Mouse (Mus musculus): ENCODE measurements around the gene Chpf. TPM values are rescaled to one million over a fixed set of nuclear protein-coding genes. Genes with fewer than 3 reads are reported as not detected.

The Chpf gene
- polyA plus RNA-seq, 1 experiment from 2014 or later = 5.6 TPM

DNA sequence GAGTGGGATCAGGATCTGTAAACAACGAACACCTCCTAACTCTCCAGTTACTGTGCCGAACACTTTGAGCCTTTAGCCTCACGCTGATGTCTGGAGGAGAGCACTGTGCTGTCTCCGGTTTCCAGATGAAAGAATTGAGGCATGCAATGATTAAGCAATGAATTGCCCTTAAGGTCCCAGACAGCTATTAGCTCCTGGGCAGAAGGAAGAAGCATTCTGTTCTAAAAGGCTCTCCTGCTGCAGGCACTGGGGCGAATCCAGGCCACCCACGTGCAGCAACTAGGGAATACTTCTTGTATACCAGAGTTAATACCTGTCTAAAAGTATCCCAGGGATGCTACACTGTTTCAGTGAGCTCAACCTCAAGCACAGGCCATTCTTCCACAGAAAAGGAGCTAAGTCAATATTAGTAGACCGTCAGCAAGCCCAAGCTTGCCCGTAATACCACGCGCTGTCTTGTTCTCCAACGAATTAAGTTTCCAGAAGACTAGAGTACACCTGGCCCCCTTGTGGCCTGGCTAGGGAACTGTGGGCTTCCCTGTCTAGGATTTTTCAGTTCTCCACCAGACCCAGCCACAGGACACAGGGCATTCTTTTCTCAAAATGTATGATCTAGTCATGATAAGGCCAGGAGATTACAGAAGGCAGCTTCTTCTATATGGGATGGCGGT is 15.9 kb upstream of the Chpf start:
- ATAC-seq (ENCODE audit: low read depth) (no peak), DNase-seq (no peak)
- H3K9ac ChIP-seq = no peak overlapping the region
- WGBS (ENCODE audit: insufficient replicate concordance) = 62% methylated on average over 12 of the region's 12 CpGs
- no peak overlapping the region for H3K4me3 ChIP-seq (replicated peaks)
- H3K4me1 ChIP-seq (replicated peaks) = no peaks in the 10 kb centered on the region
- H3K4me2 ChIP-seq = no peak overlapping the region
- H3K9me3 ChIP-seq (replicated peaks) = no peaks in the 10 kb centered on the region
- no peak overlapping the region for H3K27ac ChIP-seq
- H3K27me3 ChIP-seq = peaks cover 23% of the 10 kb centered on the region; the same call in 1 of the 2 replicates
- peaks cover 6% of the 10 kb centered on the region; the same call in 1 of the 2 replicates for H3K36me3 ChIP-seq

DNA sequence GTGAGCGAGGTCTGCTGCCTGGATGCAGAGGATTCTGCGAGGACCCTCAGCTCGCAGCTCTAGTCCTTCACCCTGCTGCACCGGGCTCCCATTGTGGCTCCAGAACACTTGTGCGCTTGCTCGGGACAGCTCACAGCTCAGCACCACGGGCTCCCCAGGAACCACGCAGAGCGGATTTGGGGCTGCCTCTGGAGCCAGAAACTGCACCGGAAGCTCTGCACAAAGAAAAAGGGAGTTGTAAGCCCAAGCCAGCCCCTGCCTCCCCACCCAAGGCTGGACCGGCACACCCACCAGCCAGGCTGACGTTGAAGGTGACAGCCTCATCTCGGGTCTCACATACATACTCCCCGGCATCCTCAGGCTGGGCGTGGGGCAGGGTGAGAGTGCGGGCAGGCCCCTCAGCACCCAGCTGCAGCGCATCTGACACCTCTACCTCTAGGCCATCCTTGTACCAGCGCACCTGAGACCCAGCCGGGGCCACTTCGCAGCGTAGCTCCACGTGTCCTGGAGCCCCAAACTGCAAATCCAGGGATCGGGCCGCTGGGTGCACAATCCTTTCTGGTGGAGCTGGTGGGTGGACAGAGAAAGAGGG is 13.6 kb upstream of the Chpf start:
- WGBS (ENCODE audit: insufficient replicate concordance) = 50% methylated on average over 24 of the region's 24 CpGs
- Histone ChIP-seq H3K36me3 (0 out of 2 replicates have a peak, but pooled peaks cover under 1% of the 10 kb centered on the region), H3K27ac (no peak overlapping the region), H3K4me3 (replicated peaks) (no peak overlapping the region), H3K4me2 (no peak overlapping the region), H3K4me1 (replicated peaks) (0 out of 2 replicates have a peak, but pooled peaks cover under 1% of the 10 kb centered on the region), H3K9me3 (replicated peaks) (no peaks in the 10 kb centered on the region), H3K27me3 (peaks cover 46% of the 10 kb centered on the region), H3K9ac (no peak overlapping the region)
- no peak for ATAC-seq (ENCODE audit: low read depth)
- no peak for DNase-seq

DNA sequence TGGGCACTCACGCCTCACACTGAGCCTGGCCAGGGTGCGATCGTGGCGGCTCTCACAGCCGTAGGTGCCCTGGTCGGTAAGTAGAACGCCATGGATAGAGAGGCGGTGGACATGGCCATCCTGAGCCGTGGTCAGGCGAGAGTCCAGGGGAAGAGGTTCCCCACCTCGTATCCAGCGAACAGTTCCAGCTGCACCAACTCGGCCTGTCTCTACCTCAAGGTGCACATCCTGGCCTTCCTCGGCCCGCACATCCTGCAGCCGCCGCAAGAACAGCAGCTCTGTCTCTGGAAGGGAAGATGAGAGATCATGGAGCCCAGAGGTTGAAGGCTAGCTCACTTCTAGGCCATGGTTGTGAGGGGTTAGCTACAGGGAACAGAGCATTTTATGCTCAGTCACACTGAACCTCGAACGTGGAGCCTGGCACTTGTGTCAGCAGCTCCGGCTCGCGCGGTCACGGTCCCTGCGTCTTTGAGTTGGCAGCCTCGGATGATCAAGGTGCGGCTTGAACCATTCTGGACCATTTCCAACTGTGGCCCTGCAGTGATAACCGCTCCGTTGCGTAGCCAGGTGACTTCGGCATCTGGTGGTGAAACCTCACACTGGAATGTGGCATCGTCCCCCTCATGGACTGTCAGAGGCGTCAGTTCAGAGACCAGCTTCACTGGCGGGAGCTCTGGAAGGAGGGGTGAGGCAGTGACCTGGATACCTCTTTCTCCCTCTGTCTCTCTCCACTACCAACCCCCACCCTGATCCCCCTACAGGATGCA is 11.9 kb upstream of the Chpf start:
- ATAC-seq (ENCODE audit: low read depth) = no peak
- Histone ChIP-seq H3K36me3 (no peaks in the 10 kb centered on the region), H3K9ac (no peak overlapping the region), H3K27me3 (peaks cover 63% of the 10 kb centered on the region), H3K4me1 (replicated peaks) (peaks cover 12% of the 10 kb centered on the region), H3K4me2 (no peak overlapping the region), H3K27ac (no peak overlapping the region), H3K4me3 (replicated peaks) (no peak overlapping the region), H3K9me3 (replicated peaks) (no peaks in the 10 kb centered on the region)
- DNase-seq = no peak
- WGBS (ENCODE audit: insufficient replicate concordance) = 80% methylated on average over 34 of the region's 34 CpGs

DNA sequence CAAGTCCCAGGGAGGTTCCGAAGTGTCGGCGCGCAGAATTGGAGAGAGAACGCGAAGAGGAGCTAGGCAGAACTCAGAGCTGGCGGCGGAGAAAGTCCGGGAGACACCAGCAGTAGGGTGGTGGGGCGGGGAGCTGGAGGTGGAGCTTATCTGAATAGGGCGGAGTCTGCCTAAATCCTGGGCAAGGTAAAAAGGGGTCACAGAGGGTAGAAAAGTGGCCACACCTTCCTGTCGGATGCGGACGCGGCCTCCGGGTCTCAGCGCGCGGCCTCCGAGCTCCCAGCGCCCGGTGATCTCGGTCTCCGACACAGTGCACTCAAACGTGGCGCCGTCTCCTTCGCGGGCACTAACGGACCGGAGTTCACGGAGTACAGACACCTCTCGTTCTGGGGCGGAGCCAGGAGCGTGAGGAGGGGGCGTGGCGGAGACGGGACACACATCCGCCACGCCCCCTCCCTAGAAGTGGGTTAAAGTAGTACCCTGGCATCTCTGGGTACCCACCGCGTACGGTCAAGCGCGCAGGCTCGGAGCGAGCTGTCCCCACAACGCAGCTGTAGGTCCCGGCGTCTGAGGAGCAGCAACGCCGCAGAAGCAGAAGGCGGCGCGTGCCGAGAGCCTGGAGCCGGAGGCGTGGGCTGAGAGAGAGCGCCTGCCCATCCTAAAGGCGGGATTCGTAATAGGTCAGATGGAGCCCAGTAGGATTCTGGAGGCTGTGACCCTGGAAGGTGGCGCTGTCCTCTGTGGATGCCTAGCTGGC is 8.5 kb upstream of the Chpf start:
- Histone ChIP-seq H3K27ac (no peak overlapping the region), H3K9me3 (replicated peaks) (no peaks in the 10 kb centered on the region), H3K4me1 (replicated peaks) (peaks cover 12% of the 10 kb centered on the region), H3K36me3 (no peaks in the 10 kb centered on the region), H3K4me3 (replicated peaks) (peak overlapping the region; percentile 49), H3K9ac (no peak overlapping the region), H3K4me2 (peak overlapping the region; percentile 64), H3K27me3 (peaks cover 92% of the 10 kb centered on the region)
- WGBS (ENCODE audit: insufficient replicate concordance) = 1% methylated on average over 62 of the region's 62 CpGs
- ATAC-seq (ENCODE audit: low read depth) = peak; percentile 61
- DNase-seq = no peak

DNA sequence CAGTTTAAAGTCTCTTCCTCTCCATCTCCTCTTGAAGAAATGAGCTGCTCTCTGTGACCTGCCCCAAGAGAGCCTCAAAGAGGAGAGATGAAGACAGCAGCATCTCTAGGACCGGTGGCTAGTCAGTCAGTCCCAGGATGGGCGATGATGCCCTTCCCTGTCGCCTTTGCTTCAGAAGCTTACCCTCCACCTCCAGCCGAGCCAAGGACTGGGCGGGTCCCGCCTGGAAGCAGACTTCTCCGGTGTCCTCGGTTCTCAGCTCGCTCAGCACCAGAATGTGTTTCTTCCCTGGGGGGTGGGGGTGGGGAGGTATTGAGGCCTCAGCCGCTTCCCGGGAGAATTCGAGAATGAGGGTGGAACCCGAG is 7.9 kb upstream of the Chpf start:
- Histone ChIP-seq H3K27ac (no peak overlapping the region), H3K27me3 (peaks cover 92% of the 10 kb centered on the region), H3K36me3 (no peaks in the 10 kb centered on the region), H3K4me2 (peak overlapping the region; percentile 64), H3K9me3 (replicated peaks) (no peaks in the 10 kb centered on the region), H3K4me3 (replicated peaks) (peak overlapping the region; percentile 49), H3K4me1 (replicated peaks) (peaks cover 12% of the 10 kb centered on the region), H3K9ac (no peak overlapping the region)
- DNase-seq (no peak), ATAC-seq (ENCODE audit: low read depth) (no peak)
- WGBS (ENCODE audit: insufficient replicate concordance) = 3% methylated on average over 13 of the region's 13 CpGs

DNA sequence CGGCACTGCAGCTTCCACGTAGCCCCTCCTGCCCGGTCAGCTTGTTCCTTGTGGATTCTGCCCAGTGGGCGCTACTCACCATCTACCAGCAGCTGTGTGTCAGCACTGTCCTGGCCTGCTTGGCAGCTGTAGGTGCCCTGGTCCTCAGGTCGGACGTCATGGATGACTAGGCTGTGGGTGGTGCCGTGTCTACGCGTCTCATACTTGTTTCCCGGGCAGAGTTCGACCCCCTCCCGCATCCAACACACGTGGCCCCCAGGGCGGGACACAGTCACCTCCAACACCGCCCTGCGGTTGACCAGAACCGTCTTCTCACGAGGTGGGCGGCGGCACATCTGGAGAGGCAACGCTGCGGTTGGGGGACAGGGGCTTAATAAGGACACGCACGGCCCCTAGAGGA is 7.5 kb upstream of the Chpf start:
- ATAC-seq (ENCODE audit: low read depth) (no peak), DNase-seq (no peak)
- Histone ChIP-seq H3K4me2 (peak overlapping the region; percentile 64; the same call in 1 of the 2 replicates), H3K27me3 (peaks cover 93% of the 10 kb centered on the region), H3K4me1 (replicated peaks) (peaks cover 12% of the 10 kb centered on the region), H3K4me3 (replicated peaks) (peak overlapping the region; percentile 49; the same call in 1 of the 2 replicates), H3K36me3 (no peaks in the 10 kb centered on the region), H3K27ac (no peak overlapping the region), H3K9ac (no peak overlapping the region), H3K9me3 (replicated peaks) (no peaks in the 10 kb centered on the region)
- WGBS (ENCODE audit: insufficient replicate concordance) = 7% methylated on average over 24 of the region's 24 CpGs

DNA sequence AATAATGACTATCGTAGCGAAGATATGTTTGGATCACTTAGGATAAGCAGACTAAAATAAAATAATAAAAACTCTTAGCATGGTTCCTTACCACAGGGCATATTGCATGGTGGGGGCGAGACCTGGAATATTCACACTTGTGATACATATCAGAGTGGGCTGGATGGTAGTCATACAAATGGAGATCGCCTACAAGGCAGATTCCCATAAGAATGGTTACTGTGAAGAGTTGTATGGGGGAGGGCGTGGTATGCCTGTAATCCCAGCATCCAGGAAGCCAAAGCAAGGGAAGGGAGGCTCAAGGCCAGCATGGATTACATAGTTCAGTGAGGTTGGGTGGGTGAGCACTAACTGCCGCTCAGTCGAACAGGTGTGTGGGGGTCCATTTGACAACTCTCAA is 1.6 kb upstream of the Chpf start:
- no peak overlapping the region for H3K27ac ChIP-seq
- no peak overlapping the region for H3K4me3 ChIP-seq (replicated peaks)
- H3K27me3 ChIP-seq = peaks cover 97% of the 10 kb centered on the region
- H3K9ac ChIP-seq = no peak overlapping the region
- ATAC-seq (ENCODE audit: low read depth) (no peak), DNase-seq (no peak)
- peaks cover 30% of the 10 kb centered on the region for H3K4me1 ChIP-seq (replicated peaks)
- no peak overlapping the region for H3K4me2 ChIP-seq
- H3K36me3 ChIP-seq = peaks cover 8% of the 10 kb centered on the region
- WGBS (ENCODE audit: insufficient replicate concordance) = 69% methylated on average over 7 of the region's 7 CpGs
- H3K9me3 ChIP-seq (replicated peaks) = no peaks in the 10 kb centered on the region

DNA sequence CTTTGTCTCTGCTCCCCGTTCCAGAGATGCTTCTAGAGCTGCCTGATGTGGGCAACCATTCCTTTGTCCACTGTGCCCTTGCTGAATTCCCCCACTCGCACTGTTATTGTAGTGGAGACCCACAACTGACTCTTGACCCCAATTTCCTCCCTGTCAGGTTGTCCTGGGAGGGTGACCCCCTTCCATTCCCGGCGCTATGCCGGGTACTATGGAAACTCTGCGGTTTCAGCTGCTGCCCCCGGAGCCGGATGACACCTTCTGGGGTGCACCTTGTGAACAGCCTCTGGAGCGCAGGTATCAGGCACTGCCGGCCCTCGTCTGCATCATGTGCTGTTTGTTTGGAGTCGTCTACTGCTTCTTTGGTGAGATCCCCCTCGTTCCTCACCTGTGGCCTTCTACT is 929 bp upstream of the Chpf start:
- Histone ChIP-seq H3K9ac (no peak overlapping the region), H3K4me2 (peak overlapping the region; percentile 96), H3K36me3 (peaks cover 15% of the 10 kb centered on the region), H3K4me1 (replicated peaks) (peaks cover 30% of the 10 kb centered on the region), H3K4me3 (replicated peaks) (peak overlapping the region; percentile 73), H3K27me3 (peaks cover 97% of the 10 kb centered on the region), H3K27ac (no peak overlapping the region), H3K9me3 (replicated peaks) (no peaks in the 10 kb centered on the region)
- WGBS (ENCODE audit: insufficient replicate concordance) = 25% methylated on average over 13 of the region's 13 CpGs
- ATAC-seq (ENCODE audit: low read depth) (no peak), DNase-seq (no peak)

DNA sequence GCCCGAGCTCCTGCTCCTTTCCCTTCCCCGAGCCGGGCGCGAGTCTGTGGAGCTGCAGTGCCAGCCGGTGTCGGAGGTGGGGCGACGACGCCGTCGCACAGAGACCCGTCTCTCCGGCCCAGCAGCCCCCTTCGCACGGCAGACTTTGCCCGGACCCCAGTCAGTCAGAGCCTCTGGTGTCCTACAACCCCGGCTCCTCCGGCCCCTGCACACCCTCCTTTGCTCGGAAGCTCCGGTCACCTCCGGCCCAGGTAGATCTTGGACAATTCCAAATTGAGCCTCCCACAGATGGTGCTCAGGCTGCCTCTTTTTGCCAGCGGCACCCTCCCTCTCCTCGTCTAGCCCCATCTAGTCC is 505 bp upstream of the Chpf start:
- H3K9me3 ChIP-seq (replicated peaks) = no peaks in the 10 kb centered on the region
- H3K9ac ChIP-seq = no peak overlapping the region
- peaks cover 20% of the 10 kb centered on the region for H3K36me3 ChIP-seq
- peaks cover 30% of the 10 kb centered on the region for H3K4me1 ChIP-seq (replicated peaks)
- peak overlapping the region; percentile 96 for H3K4me2 ChIP-seq
- H3K27me3 ChIP-seq = peaks cover 97% of the 10 kb centered on the region
- peak overlapping the region; percentile 73 for H3K4me3 ChIP-seq (replicated peaks)
- WGBS (ENCODE audit: insufficient replicate concordance) = 4% methylated on average over 24 of the region's 24 CpGs
- ATAC-seq (ENCODE audit: low read depth) (peak; percentile 4; the same call in 1 of the 2 replicates), DNase-seq (no peak)
- H3K27ac ChIP-seq = no peak overlapping the region

DNA sequence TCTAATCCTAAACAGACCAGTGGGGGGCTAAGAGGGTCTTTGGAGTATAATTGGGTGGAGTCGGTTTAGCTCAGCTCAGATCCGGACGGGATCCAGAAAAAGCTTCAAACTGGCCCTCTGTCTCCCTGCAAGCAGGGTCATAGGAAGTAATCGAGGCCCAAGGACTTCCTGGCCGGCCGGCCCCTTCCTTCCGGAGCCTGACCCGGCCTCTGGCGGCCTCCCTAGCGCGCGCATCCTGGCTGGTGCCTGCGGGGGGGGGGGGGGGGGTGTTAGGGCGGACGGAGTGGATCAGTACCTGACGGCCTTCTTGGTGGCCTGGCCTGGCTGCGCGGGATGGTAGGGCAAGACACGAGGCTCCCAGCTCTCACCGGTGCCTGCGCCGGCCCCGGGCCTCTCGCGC is 610 bp downstream of the Chpf start:
- Histone ChIP-seq H3K27me3 (peaks cover 91% of the 10 kb centered on the region), H3K36me3 (peaks cover 22% of the 10 kb centered on the region), H3K9ac (peak overlapping the region; percentile 73), H3K4me2 (peak overlapping the region; percentile 96), H3K27ac (peak overlapping the region; percentile 27; the same call in 1 of the 2 replicates), H3K4me3 (replicated peaks) (peak overlapping the region; percentile 73), H3K4me1 (replicated peaks) (peaks cover 30% of the 10 kb centered on the region), H3K9me3 (replicated peaks) (no peaks in the 10 kb centered on the region)
- no peak; the same call in 1 of the 2 replicates for ATAC-seq (ENCODE audit: low read depth)
- WGBS (ENCODE audit: insufficient replicate concordance) = under 1% methylated on average over 7 of the region's 25 CpGs
- no peak for DNase-seq

DNA sequence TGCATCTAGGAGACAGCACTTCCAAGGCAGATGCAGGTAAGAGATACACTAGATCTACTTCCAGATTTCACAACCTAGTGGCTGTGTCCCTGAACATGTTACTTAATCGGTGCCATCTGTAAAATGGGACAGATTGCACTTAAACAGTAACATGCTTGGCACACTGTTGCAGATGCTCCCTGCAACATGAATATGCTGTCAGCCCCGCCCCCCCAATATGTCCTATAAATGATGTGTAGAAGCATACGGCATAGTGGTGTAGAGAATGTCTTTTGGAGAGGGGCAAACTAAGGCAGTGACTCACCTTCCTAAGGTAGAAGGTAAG is 1.2 kb downstream of the Chpf start:
- Histone ChIP-seq H3K4me1 (replicated peaks) (peaks cover 30% of the 10 kb centered on the region), H3K36me3 (peaks cover 24% of the 10 kb centered on the region), H3K27ac (no peak overlapping the region), H3K9me3 (replicated peaks) (no peaks in the 10 kb centered on the region), H3K4me3 (replicated peaks) (peak overlapping the region; percentile 73), H3K27me3 (peaks cover 91% of the 10 kb centered on the region), H3K4me2 (peak overlapping the region; percentile 96), H3K9ac (no peak overlapping the region)
- WGBS (ENCODE audit: insufficient replicate concordance) = 31% methylated on average over 3 of the region's 3 CpGs
- no peak for DNase-seq
- no peak for ATAC-seq (ENCODE audit: low read depth)
